Mouse (Mus musculus) intestine, embryonic 14.5 days (tissue): Measurements from ENCODE around the gene Aif1. TPM values are rescaled to one million over a fixed set of nuclear protein-coding genes. Genes with fewer than 3 reads are reported as not detected.
A peak's percentile ranks its signal among the peaks of the same experiment; 100 is the strongest.

Experiments
- ATAC-seq: fragments of 200-750 bp; cut with Nextera tagmentation; replicated peaks from 2 replicates; pipeline ENCODE4 v1.8.0; 2017; ENCODE audit warnings: low read depth, moderate number of reproducible peaks, moderate TSS enrichment, moderate library complexity; ENCODE audit not compliant: low FRiP score, low TSS enrichment
- DNase-seq: peaks from one replicate; pipeline ENCODE4 v3.0.0-alpha.2; 2018; ENCODE audit warnings: low spot score
- H3K27ac ChIP-seq: fragments of 300-500 bp; sonication (generic); 2 replicates; pipeline ENCODE4 v1.5.1; 2014; ENCODE audit warnings: low read depth, mild to moderate bottlenecking, control low read depth
- H3K27me3 ChIP-seq: fragments of 300-500 bp; sonication (generic); replicated peaks from 2 replicates; pipeline ENCODE4 v1.6.1; 2014; ENCODE audit warnings: low read length, control low read depth; ENCODE audit not compliant: control insufficient read depth, insufficient read depth
- H3K36me3 ChIP-seq: fragments of 300-500 bp; sonication (generic); 2 replicates; pipeline ENCODE4 v1.6.1; 2014; ENCODE audit warnings: low read length, control low read depth; ENCODE audit not compliant: control insufficient read depth, insufficient read depth
- H3K4me1 ChIP-seq: fragments of 300-500 bp; sonication (generic); replicated peaks from 2 replicates; pipeline ENCODE4 v1.6.1; 2014; ENCODE audit warnings: low read length, control low read depth, mixed read lengths; ENCODE audit not compliant: control insufficient read depth, insufficient read depth
- H3K4me2 ChIP-seq: fragments of 300-500 bp; sonication (generic); 2 replicates; pipeline ENCODE4 v1.6.1; 2014; ENCODE audit warnings: low read length
- H3K4me3 ChIP-seq: fragments of 300-500 bp; sonication (generic); 2 replicates; pipeline ENCODE4 v1.5.1; 2014; ENCODE audit warnings: low read depth, low read length, control low read depth, mixed read lengths
- H3K9ac ChIP-seq: fragments of 300-500 bp; sonication (generic); 2 replicates; pipeline ENCODE4 v1.6.1; 2014; ENCODE audit warnings: mild to moderate bottlenecking, low read length
- H3K9me3 ChIP-seq: fragments of 300-500 bp; sonication (generic); 2 replicates; pipeline ENCODE4 v1.6.1; 2016; ENCODE audit warnings: low read length, control low read depth; ENCODE audit not compliant: control insufficient read depth
- WGBS: fragments of 180-500 bp; shearing (Covaris S2); extraction: QIAGEN DNeasy Blood & Tissue Kit; methylation state at CpG from one replicate; pipeline ENCODE4 v1.1.7; 2014; 5-methylcytosine and 5-hydroxymethylcytosine counted together
- polyA plus RNA-seq: library from polyadenylated mRNA; unstranded; fragments of >200 nt; fragmentation: Nextera tagmentation; extraction: Ambion mirVana; gene quantifications from 2 replicates; pipeline ENCODE4 v1.2.1, GENCODE M21; 2014

Gene Aif1
- polyA plus RNA-seq, 1 experiment from 2014 or later, result 15.4 TPM

- 13% methylated on average over 5 of the region's 5 CpGs for WGBS
- no peak overlapping the region for H3K27ac ChIP-seq
- H3K27me3 ChIP-seq, result no peaks in the 10 kb centered on the region
- ATAC-seq (peak; percentile 75), DNase-seq (peak; percentile 88)
- no peak overlapping the region for H3K4me2 ChIP-seq
- no peaks in the 10 kb centered on the region for H3K4me1 ChIP-seq
- H3K9me3 ChIP-seq, result no peaks in the 10 kb centered on the region
- no peak overlapping the region for H3K9ac ChIP-seq
- H3K36me3 ChIP-seq, result no peaks in the 10 kb centered on the region
- H3K4me3 ChIP-seq, result no peak overlapping the region
Observed at GRCm38 (mm10) chr17:35178528-35178927, 2.7 kb upstream of the Aif1 start.

- H3K27me3 ChIP-seq, result no peaks in the 10 kb centered on the region
Observed at GRCm38 (mm10) chr17:35175382-35175781, 486 bp downstream of the Aif1 start.

GRCm38 (mm10) chr17:35174201-35174977 is 1.5 kb downstream of the Aif1 start:
- no peaks in the 10 kb centered on the region for H3K36me3 ChIP-seq
- H3K9ac ChIP-seq, result no peak overlapping the region
- H3K27me3 ChIP-seq, result no peaks in the 10 kb centered on the region
- no peaks in the 10 kb centered on the region for H3K4me1 ChIP-seq
- no peak for DNase-seq
- H3K9me3 ChIP-seq, result no peaks in the 10 kb centered on the region
- WGBS, result 62% methylated on average over 8 of the region's 8 CpGs
- ATAC-seq, result no peak
- no peak overlapping the region for H3K27ac ChIP-seq
- H3K4me2 ChIP-seq, result no peak overlapping the region
- H3K4me3 ChIP-seq, result no peak overlapping the region

More at GRCm38 (mm10) chr17:35175382-35175781, 486 bp downstream of the Aif1 start:
- Histone ChIP-seq H3K9me3 (no peaks in the 10 kb centered on the region), H3K36me3 (no peaks in the 10 kb centered on the region), H3K9ac (no peak overlapping the region), H3K27ac (no peak overlapping the region), H3K4me3 (no peak overlapping the region), H3K4me2 (no peak overlapping the region), H3K4me1 (no peaks in the 10 kb centered on the region)
- no peak for ATAC-seq
- DNase-seq, result no peak
- WGBS, result 89% methylated on average over 6 of the region's 6 CpGs

- ATAC-seq (no peak), DNase-seq (no peak)
- no peak overlapping the region for H3K4me2 ChIP-seq
- no peak overlapping the region for H3K9ac ChIP-seq
- H3K36me3 ChIP-seq, result no peaks in the 10 kb centered on the region
- H3K4me1 ChIP-seq, result no peaks in the 10 kb centered on the region
- H3K9me3 ChIP-seq, result no peaks in the 10 kb centered on the region
- H3K27ac ChIP-seq, result no peak overlapping the region
- 61% methylated on average over 3 of the region's 3 CpGs for WGBS
- no peak overlapping the region for H3K4me3 ChIP-seq
- H3K27me3 ChIP-seq, result no peaks in the 10 kb centered on the region
Observed at GRCm38 (mm10) chr17:35173329-35173728, 2.5 kb downstream of the Aif1 start.

GRCm38 (mm10) chr17:35172445-35173234 is 3.2 kb downstream of the Aif1 start:
- Histone ChIP-seq H3K9ac (no peak overlapping the region), H3K9me3 (no peaks in the 10 kb centered on the region), H3K27ac (no peak overlapping the region), H3K4me2 (no peak overlapping the region), H3K4me3 (no peak overlapping the region), H3K27me3 (no peaks in the 10 kb centered on the region), H3K4me1 (no peaks in the 10 kb centered on the region), H3K36me3 (no peaks in the 10 kb centered on the region)
- WGBS, result 71% methylated on average over 11 of the region's 11 CpGs
- ATAC-seq, result no peak
- DNase-seq, result no peak

- DNase-seq, result no peak
- no peak overlapping the region for H3K9ac ChIP-seq
- no peaks in the 10 kb centered on the region for H3K36me3 ChIP-seq
- no peaks in the 10 kb centered on the region for H3K9me3 ChIP-seq
- 21% methylated on average over 4 of the region's 4 CpGs for WGBS
- no peak overlapping the region for H3K27ac ChIP-seq
- no peak for ATAC-seq
- peaks cover 9% of the 10 kb centered on the region; the same call in 1 of the 2 replicates for H3K4me1 ChIP-seq
- H3K27me3 ChIP-seq, result no peaks in the 10 kb centered on the region
- no peak overlapping the region for H3K4me3 ChIP-seq
- no peak overlapping the region for H3K4me2 ChIP-seq
Observed at GRCm38 (mm10) chr17:35168541-35169207, 7.2 kb downstream of the Aif1 start.

GRCm38 (mm10) chr17:35167794-35168193 is 8.1 kb downstream of the Aif1 start:
- no peak overlapping the region for H3K4me3 ChIP-seq
- no peaks in the 10 kb centered on the region for H3K27me3 ChIP-seq
- ATAC-seq, result no peak
- H3K9ac ChIP-seq, result no peak overlapping the region
- H3K4me1 ChIP-seq, result peaks cover 15% of the 10 kb centered on the region
- no peak overlapping the region for H3K4me2 ChIP-seq
- H3K27ac ChIP-seq, result no peak overlapping the region
- no peaks in the 10 kb centered on the region for H3K9me3 ChIP-seq
- no peak for DNase-seq
- 87% methylated on average over 7 of the region's 7 CpGs for WGBS
- H3K36me3 ChIP-seq, result 0 out of 2 replicates have a peak, but pooled peaks cover 1% of the 10 kb centered on the region

GRCm38 (mm10) chr17:35166352-35167035 is 9.4 kb downstream of the Aif1 start:
- H3K9me3 ChIP-seq, result no peaks in the 10 kb centered on the region
- peak overlapping the region; percentile 65 for H3K4me2 ChIP-seq
- no peak overlapping the region; the same call in 1 of the 2 replicates for H3K9ac ChIP-seq
- 61% methylated on average over 8 of the region's 8 CpGs for WGBS
- no peaks in the 10 kb centered on the region for H3K27me3 ChIP-seq
- H3K36me3 ChIP-seq, result peaks cover 11% of the 10 kb centered on the region
- ATAC-seq (no peak), DNase-seq (no peak)
- peaks cover 19% of the 10 kb centered on the region for H3K4me1 ChIP-seq
- H3K27ac ChIP-seq, result peak overlapping the region; percentile 99
- no peak overlapping the region for H3K4me3 ChIP-seq
